Mouse (Mus musculus) erythroblast, embryonic 14.5 days (primary cell): ENCODE results near the gene Atf7. TPM values are rescaled to one million over a fixed set of nuclear protein-coding genes. Genes with fewer than 3 reads are reported as not detected.

Experiments
- H3K27me3 ChIP-seq: 2 replicates; pipeline ENCODE4 v1.6.1; 2012; ENCODE audit warnings: inconsistent platforms; ENCODE audit not compliant: control insufficient read depth
- H3K36me3 ChIP-seq: 2 replicates; pipeline ENCODE4 v1.6.1; 2012; ENCODE audit warnings: mild to moderate bottlenecking, inconsistent platforms; ENCODE audit not compliant: control insufficient read depth
- H3K4me1 ChIP-seq: 2 replicates; pipeline ENCODE4 v1.6.1; 2012; ENCODE audit warnings: inconsistent platforms; ENCODE audit not compliant: control insufficient read depth
- H3K4me3 ChIP-seq: replicated peaks from 2 replicates; pipeline ENCODE3; 2012; ENCODE audit warnings: moderate library complexity, mild to moderate bottlenecking, inconsistent platforms
- H3K9me3 ChIP-seq: 2 replicates; pipeline ENCODE4 v1.6.1; 2012; ENCODE audit warnings: low read length, inconsistent platforms, mixed read lengths; ENCODE audit not compliant: control insufficient read depth
- GATA1 ChIP-seq: IDR thresholded peaks from 2 replicates; pipeline ENCODE4 v1.6.1; 2012; ENCODE audit warnings: low read length, inconsistent platforms, mixed read lengths
- TAL1 ChIP-seq: IDR thresholded peaks from 3 replicates; pipeline ENCODE4 v1.6.1; 2012; ENCODE audit warnings: low read length, inconsistent platforms, mixed read lengths
- polyA plus RNA-seq: library from polyadenylated mRNA; stranded (reverse); fragments of >175 nt; gene quantifications from 2 replicates; pipeline ENCODE4 v1.2.3, GENCODE M21; 2012

Gene Atf7
- polyA plus RNA-seq, 1 experiment = 0.72 TPM

GRCm38 (mm10) chr15:102546246-102546645 is 79.0 kb downstream of the Atf7 start:
- Histone ChIP-seq H3K9me3 (no peaks in the 10 kb centered on the region), H3K36me3 (peaks cover 55% of the 10 kb centered on the region), H3K27me3 (no peaks in the 10 kb centered on the region), H3K4me1 (no peaks in the 10 kb centered on the region), H3K4me3 (no peak overlapping the region)
- no peak for TF ChIP-seq TAL1
- no peak for TF ChIP-seq GATA1

- no peaks in the 10 kb centered on the region for H3K27me3 ChIP-seq
- no peaks in the 10 kb centered on the region for H3K4me1 ChIP-seq
- TF ChIP-seq TAL1 (no peak), GATA1 (no peak)
- H3K9me3 ChIP-seq = no peaks in the 10 kb centered on the region
- H3K4me3 ChIP-seq = no peak overlapping the region
- H3K36me3 ChIP-seq = peaks cover 64% of the 10 kb centered on the region
These were observed 80.5 kb downstream of the Atf7 start for GRCm38 (mm10) chr15:102544801-102545200.

- no peaks in the 10 kb centered on the region for H3K4me1 ChIP-seq
- peaks cover 75% of the 10 kb centered on the region for H3K36me3 ChIP-seq
- no peaks in the 10 kb centered on the region for H3K27me3 ChIP-seq
- H3K4me3 ChIP-seq = no peak overlapping the region
- TF ChIP-seq TAL1 (no peak), GATA1 (no peak)
- H3K9me3 ChIP-seq = no peaks in the 10 kb centered on the region
These were observed 91.3 kb downstream of the Atf7 start for GRCm38 (mm10) chr15:102533926-102534325.

GRCm38 (mm10) chr15:102532106-102532900 is 93.0 kb downstream of the Atf7 start:
- Histone ChIP-seq H3K27me3 (no peaks in the 10 kb centered on the region), H3K36me3 (peaks cover 83% of the 10 kb centered on the region), H3K9me3 (no peaks in the 10 kb centered on the region), H3K4me1 (no peaks in the 10 kb centered on the region), H3K4me3 (no peak overlapping the region)
- TF ChIP-seq TAL1 = no peak
- TF ChIP-seq GATA1 = no peak

GRCm38 (mm10) chr15:102531586-102531985 is 93.7 kb downstream of the Atf7 start:
- Histone ChIP-seq H3K36me3 (peaks cover 80% of the 10 kb centered on the region), H3K9me3 (no peaks in the 10 kb centered on the region), H3K4me3 (no peak overlapping the region), H3K4me1 (no peaks in the 10 kb centered on the region), H3K27me3 (no peaks in the 10 kb centered on the region)
- TF ChIP-seq GATA1 (no peak), TAL1 (no peak)

GRCm38 (mm10) chr15:102530566-102530965 is 94.7 kb downstream of the Atf7 start:
- H3K4me3 ChIP-seq = no peak overlapping the region
- H3K9me3 ChIP-seq = no peaks in the 10 kb centered on the region
- TF ChIP-seq GATA1 (no peak), TAL1 (no peak)
- H3K4me1 ChIP-seq = no peaks in the 10 kb centered on the region
- H3K36me3 ChIP-seq = peaks cover 70% of the 10 kb centered on the region
- no peaks in the 10 kb centered on the region for H3K27me3 ChIP-seq

GRCm38 (mm10) chr15:102528396-102528795 is 96.9 kb downstream of the Atf7 start:
- no peaks in the 10 kb centered on the region for H3K9me3 ChIP-seq
- H3K4me3 ChIP-seq = no peak overlapping the region
- TF ChIP-seq GATA1 (no peak), TAL1 (no peak)
- no peaks in the 10 kb centered on the region for H3K27me3 ChIP-seq
- no peaks in the 10 kb centered on the region for H3K4me1 ChIP-seq
- H3K36me3 ChIP-seq = peaks cover 67% of the 10 kb centered on the region

- TF ChIP-seq GATA1 (no peak), TAL1 (no peak)
- peaks cover 66% of the 10 kb centered on the region for H3K36me3 ChIP-seq
- no peaks in the 10 kb centered on the region for H3K9me3 ChIP-seq
- H3K27me3 ChIP-seq = no peaks in the 10 kb centered on the region
- no peaks in the 10 kb centered on the region for H3K4me1 ChIP-seq
- H3K4me3 ChIP-seq = no peak overlapping the region
These were observed 97.3 kb downstream of the Atf7 start for GRCm38 (mm10) chr15:102527936-102528335.

- no peak overlapping the region for H3K4me3 ChIP-seq
- peaks cover 70% of the 10 kb centered on the region for H3K36me3 ChIP-seq
- H3K27me3 ChIP-seq = no peaks in the 10 kb centered on the region
- H3K9me3 ChIP-seq = no peaks in the 10 kb centered on the region
- H3K4me1 ChIP-seq = peaks cover 9% of the 10 kb centered on the region
- TF ChIP-seq TAL1 (no peak), GATA1 (no peak)
These were observed 98.9 kb downstream of the Atf7 start for GRCm38 (mm10) chr15:102526111-102527002.
